Mouse (Mus musculus) ES-E14 (cell line): ENCODE measurements around the gene Man1a2.

Experiments
- CHD2 ChIP-seq: IDR thresholded peaks from 2 replicates; pipeline ENCODE4 v1.6.1; 2014; ENCODE audit warnings: mild to moderate bottlenecking, low read depth, low read length, inconsistent platforms
- HCFC1 ChIP-seq: IDR thresholded peaks from 2 replicates; pipeline ENCODE4 v1.6.1; 2012; ENCODE audit warnings: low read length, inconsistent platforms, borderline replicate concordance; ENCODE audit not compliant: insufficient read depth
- MAFK ChIP-seq: IDR thresholded peaks from 2 replicates; pipeline ENCODE4 v1.6.1; 2014; ENCODE audit warnings: mild to moderate bottlenecking, low read depth, low read length, inconsistent platforms; ENCODE audit not compliant: insufficient read depth
- ZNF384 ChIP-seq: IDR thresholded peaks from 2 replicates; pipeline ENCODE4 v1.6.1; 2012; ENCODE audit warnings: low read depth, low read length, inconsistent platforms

- TF ChIP-seq HCFC1 (no peak), ZNF384 (no peak), CHD2 (no peak), MAFK (no peak)
These were observed 26.2 kb upstream of the Man1a2 start for GRCm38 (mm10) chr3:100711486-100711885.
